Mouse (Mus musculus): Measurements from ENCODE around the gene Rora.

DNA sequence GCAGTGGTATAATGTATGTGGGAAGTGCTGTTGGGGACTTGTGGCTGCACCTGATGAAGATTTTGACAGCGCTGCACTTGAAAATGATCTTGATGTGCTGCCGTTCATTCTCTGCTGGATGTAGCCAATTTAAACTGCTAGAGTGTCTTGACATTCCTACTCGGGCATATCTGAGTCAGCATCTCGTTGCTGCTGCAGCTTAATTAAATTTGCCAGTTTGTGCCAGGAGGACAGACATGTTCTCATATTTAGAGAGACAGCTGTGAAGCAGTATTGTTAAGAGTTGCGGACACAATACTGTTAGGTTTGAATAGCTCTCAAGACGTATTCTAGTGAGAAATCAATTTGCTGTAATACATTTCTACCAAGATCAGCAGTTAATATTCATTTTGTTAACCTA is 751.1 kb downstream of the Rora start:
- TF ChIP-seq POLR2A (IDR thresholded peaks at IDR 0.05; ENCODE audit: borderline replicate concordance, low read depth, low read length) = no peak
- no peak for TF ChIP-seq CTCF (IDR thresholded peaks at IDR 0.05; ENCODE audit: low read depth, low read length)
